Mouse (Mus musculus): ENCODE data around the gene Neo1. TPM values are rescaled to one million over a fixed set of nuclear protein-coding genes. Genes with fewer than 3 reads are reported as not detected.

Neo1 gene
- polyA plus RNA-seq, 1 experiment: 35.1 TPM

GRCm38 (mm10) chr9:59056281-59056680 is 20.0 kb upstream of the Neo1 start:
- TF ChIP-seq MYOG (IDR thresholded peaks at IDR 0.05; ENCODE audit: control insufficient read depth, extremely low read depth, insufficient read length) (no peak), FOSL1 (IDR thresholded peaks at IDR 0.05; ENCODE audit: insufficient read depth, low read length, poor library complexity, severe bottlenecking) (no peak), USF1 (IDR thresholded peaks at IDR 0.05; ENCODE audit: low read depth) (no peak), MAX (IDR thresholded peaks at IDR 0.05) (no peak), MYOD1 (IDR thresholded peaks at IDR 0.05; ENCODE audit: control insufficient read depth, insufficient read length, low read depth) (no peak), CTCF (IDR thresholded peaks at IDR 0.05; ENCODE audit: control insufficient read depth, insufficient read depth, insufficient read length) (no peak)
- Histone ChIP-seq H3K36me3 (ENCODE audit: control insufficient read depth, insufficient read depth) (no peaks in the 10 kb centered on the region), H3K79me2 (ENCODE audit: control insufficient read depth, insufficient read depth) (no peaks in the 10 kb centered on the region), H3K4me3 (ENCODE audit: insufficient read depth, poor library complexity, severe bottlenecking) (peak overlapping the region; percentile 2), H3K79me3 (ENCODE audit: low read depth) (no peaks in the 10 kb centered on the region), H3ac (ENCODE audit: control insufficient read depth, insufficient read length, low read depth) (peak overlapping the region; percentile 67), H3K27me3 (ENCODE audit: control insufficient read depth, insufficient read depth, insufficient read length) (no peaks in the 10 kb centered on the region)

- Histone ChIP-seq H3K36me3 (ENCODE audit: control insufficient read depth, insufficient read depth) (no peaks in the 10 kb centered on the region), H3K79me3 (ENCODE audit: low read depth) (no peaks in the 10 kb centered on the region), H3K27me3 (ENCODE audit: control insufficient read depth, insufficient read depth, insufficient read length) (no peaks in the 10 kb centered on the region), H3K4me3 (ENCODE audit: insufficient read depth, poor library complexity, severe bottlenecking) (no peak overlapping the region), H3ac (ENCODE audit: control insufficient read depth, insufficient read length, low read depth) (no peak overlapping the region), H3K79me2 (ENCODE audit: control insufficient read depth, insufficient read depth) (peaks cover 8% of the 10 kb centered on the region)
- TF ChIP-seq MYOD1 (IDR thresholded peaks at IDR 0.05; ENCODE audit: control insufficient read depth, insufficient read length, low read depth): no peak
- no peak for TF ChIP-seq FOSL1 (IDR thresholded peaks at IDR 0.05; ENCODE audit: insufficient read depth, low read length, poor library complexity, severe bottlenecking)
- no peak for TF ChIP-seq CTCF (IDR thresholded peaks at IDR 0.05; ENCODE audit: control insufficient read depth, insufficient read depth, insufficient read length)
- no peak for TF ChIP-seq CEBPB (IDR thresholded peaks at IDR 0.05; ENCODE audit: low read depth)
- TF ChIP-seq MYOG (IDR thresholded peaks at IDR 0.05; ENCODE audit: control insufficient read depth, extremely low read depth, insufficient read length): no peak
- no peak for TF ChIP-seq MAX (IDR thresholded peaks at IDR 0.05)
- no peak for TF ChIP-seq USF1 (IDR thresholded peaks at IDR 0.05; ENCODE audit: low read depth)
Measured at GRCm38 (mm10) chr9:59041805-59042204, 5.6 kb upstream of the Neo1 start.

- H3K79me3 ChIP-seq (ENCODE audit: low read depth): peaks cover 25% of the 10 kb centered on the region
- H3K36me3 ChIP-seq (ENCODE audit: control insufficient read depth, insufficient read depth): no peaks in the 10 kb centered on the region
- peak overlapping the region; percentile 78 for H3K4me3 ChIP-seq (ENCODE audit: insufficient read depth, poor library complexity, severe bottlenecking)
- H3K79me2 ChIP-seq (ENCODE audit: control insufficient read depth, insufficient read depth): peaks cover 51% of the 10 kb centered on the region
- H3K27me3 ChIP-seq (ENCODE audit: control insufficient read depth, insufficient read depth, insufficient read length): no peaks in the 10 kb centered on the region
- peak overlapping the region; percentile 90 for H3ac ChIP-seq (ENCODE audit: control insufficient read depth, insufficient read length, low read depth)
- TF ChIP-seq MYOG (IDR thresholded peaks at IDR 0.05; ENCODE audit: control insufficient read depth, extremely low read depth, insufficient read length) (no peak), MAX (IDR thresholded peaks at IDR 0.05) (no peak), FOSL1 (IDR thresholded peaks at IDR 0.05; ENCODE audit: insufficient read depth, low read length, poor library complexity, severe bottlenecking) (no peak), CEBPB (IDR thresholded peaks at IDR 0.05; ENCODE audit: low read depth) (no peak), CTCF (IDR thresholded peaks at IDR 0.05; ENCODE audit: control insufficient read depth, insufficient read depth, insufficient read length) (no peak)
Measured at GRCm38 (mm10) chr9:59036732-59037341, 596 bp upstream of the Neo1 start.

GRCm38 (mm10) chr9:59035342-59036158 is 691 bp downstream of the Neo1 start:
- peak overlapping the region; percentile 92 for H3ac ChIP-seq (ENCODE audit: control insufficient read depth, insufficient read length, low read depth)
- no peaks in the 10 kb centered on the region for H3K36me3 ChIP-seq (ENCODE audit: control insufficient read depth, insufficient read depth)
- H3K79me3 ChIP-seq (ENCODE audit: low read depth): peaks cover 38% of the 10 kb centered on the region
- H3K4me3 ChIP-seq (ENCODE audit: insufficient read depth, poor library complexity, severe bottlenecking): peak overlapping the region; percentile 78
- TF ChIP-seq MYOG (IDR thresholded peaks at IDR 0.05; ENCODE audit: control insufficient read depth, extremely low read depth, insufficient read length): no peak
- TF ChIP-seq CTCF (IDR thresholded peaks at IDR 0.05; ENCODE audit: control insufficient read depth, insufficient read depth, insufficient read length): no peak
- TF ChIP-seq CEBPB (IDR thresholded peaks at IDR 0.05; ENCODE audit: low read depth): no peak
- TF ChIP-seq FOSL1 (IDR thresholded peaks at IDR 0.05; ENCODE audit: insufficient read depth, low read length, poor library complexity, severe bottlenecking): no peak
- no peak for TF ChIP-seq MYOD1 (IDR thresholded peaks at IDR 0.05; ENCODE audit: control insufficient read depth, insufficient read length, low read depth)
- no peak for TF ChIP-seq USF1 (IDR thresholded peaks at IDR 0.05; ENCODE audit: low read depth)
- no peak for TF ChIP-seq MAX (IDR thresholded peaks at IDR 0.05)
- no peaks in the 10 kb centered on the region for H3K27me3 ChIP-seq (ENCODE audit: control insufficient read depth, insufficient read depth, insufficient read length)
- H3K79me2 ChIP-seq (ENCODE audit: control insufficient read depth, insufficient read depth): peaks cover 64% of the 10 kb centered on the region

GRCm38 (mm10) chr9:59034836-59035235 is 1.4 kb downstream of the Neo1 start:
- TF ChIP-seq USF1 (IDR thresholded peaks at IDR 0.05; ENCODE audit: low read depth) (no peak), MAX (IDR thresholded peaks at IDR 0.05) (no peak), MYOD1 (IDR thresholded peaks at IDR 0.05; ENCODE audit: control insufficient read depth, insufficient read length, low read depth) (no peak), MYOG (IDR thresholded peaks at IDR 0.05; ENCODE audit: control insufficient read depth, extremely low read depth, insufficient read length) (no peak), CTCF (IDR thresholded peaks at IDR 0.05; ENCODE audit: control insufficient read depth, insufficient read depth, insufficient read length) (no peak), CEBPB (IDR thresholded peaks at IDR 0.05; ENCODE audit: low read depth) (no peak), FOSL1 (IDR thresholded peaks at IDR 0.05; ENCODE audit: insufficient read depth, low read length, poor library complexity, severe bottlenecking) (no peak)
- peaks cover 70% of the 10 kb centered on the region for H3K79me2 ChIP-seq (ENCODE audit: control insufficient read depth, insufficient read depth)
- H3K36me3 ChIP-seq (ENCODE audit: control insufficient read depth, insufficient read depth): no peaks in the 10 kb centered on the region
- no peaks in the 10 kb centered on the region for H3K27me3 ChIP-seq (ENCODE audit: control insufficient read depth, insufficient read depth, insufficient read length)
- peak overlapping the region; percentile 78 for H3K4me3 ChIP-seq (ENCODE audit: insufficient read depth, poor library complexity, severe bottlenecking)
- peaks cover 42% of the 10 kb centered on the region for H3K79me3 ChIP-seq (ENCODE audit: low read depth)
- H3ac ChIP-seq (ENCODE audit: control insufficient read depth, insufficient read length, low read depth): no peak overlapping the region

Measured in C2C12 (cell line).